Mouse (Mus musculus) forebrain, embryonic 11.5 days (tissue): Measurements from ENCODE around the gene Adad2. TPM values are rescaled to one million over a fixed set of nuclear protein-coding genes. Genes with fewer than 3 reads are reported as not detected.

ENCODE experiments used
- ATAC-seq: fragments of 200-750 bp; cut with Nextera tagmentation; replicated peaks from 2 replicates; pipeline ENCODE4 v1.8.0; 2017; ENCODE audit warnings: moderate TSS enrichment; ENCODE audit not compliant: low FRiP score
- DNase-seq: peaks from one replicate; pipeline ENCODE4 v3.0.0-alpha.2; 2017; ENCODE audit warnings: low spot score
- H3K27ac ChIP-seq: fragments of 300-500 bp; sonication (generic); 2 replicates; pipeline ENCODE4 v1.5.1; 2014; ENCODE audit warnings: low read depth, low read length
- H3K27me3 ChIP-seq: fragments of 300-500 bp; sonication (generic); 2 replicates; pipeline ENCODE4 v1.6.1; 2014; ENCODE audit warnings: mild to moderate bottlenecking, low read length, mixed read lengths; ENCODE audit not compliant: control insufficient read depth, insufficient read depth
- H3K36me3 ChIP-seq: fragments of 300-500 bp; sonication (generic); 2 replicates; pipeline ENCODE4 v1.6.1; 2014; ENCODE audit warnings: mild to moderate bottlenecking, low read length, moderate library complexity, mixed read lengths; ENCODE audit not compliant: control insufficient read depth, insufficient read depth
- H3K4me1 ChIP-seq: fragments of 300-500 bp; sonication (generic); replicated peaks from 2 replicates; pipeline ENCODE4 v1.6.1; 2014; ENCODE audit warnings: low read length, mixed read lengths; ENCODE audit not compliant: control insufficient read depth, insufficient read depth
- H3K4me2 ChIP-seq: fragments of 300-500 bp; sonication (generic); 2 replicates; pipeline ENCODE4 v1.6.1; 2014; ENCODE audit warnings: low read depth, mild to moderate bottlenecking, low read length, moderate library complexity, mixed read lengths; ENCODE audit not compliant: severe bottlenecking
- H3K4me3 ChIP-seq: fragments of 300-500 bp; sonication (generic); 2 replicates; pipeline ENCODE4 v1.5.1; 2014; ENCODE audit warnings: low read depth, low read length
- H3K9ac ChIP-seq: fragments of 300-500 bp; sonication (generic); 2 replicates; pipeline ENCODE4 v1.6.1; 2014; ENCODE audit warnings: low read length
- H3K9me3 ChIP-seq: fragments of 300-500 bp; sonication (generic); 2 replicates; pipeline ENCODE4 v1.6.1; 2016; ENCODE audit warnings: low read length, mixed read lengths; ENCODE audit not compliant: control insufficient read depth
- WGBS: fragments of 180-500 bp; shearing (Covaris S2); extraction: QIAGEN DNeasy Blood & Tissue Kit; methylation state at CpG from one replicate; pipeline ENCODE4 v1.1.7; 2014; 5-methylcytosine and 5-hydroxymethylcytosine counted together
- polyA plus RNA-seq: library from polyadenylated mRNA; unstranded; fragments of >200 nt; fragmentation: Nextera tagmentation; extraction: Ambion mirVana; gene quantifications from 2 replicates; pipeline ENCODE4 v1.2.1, GENCODE M21; 2014

Adad2 gene
- not detected in 2 replicates for polyA plus RNA-seq

- 82% methylated on average over 26 of the region's 26 CpGs for WGBS
- Histone ChIP-seq H3K36me3 (no peaks in the 10 kb centered on the region), H3K27me3 (no peaks in the 10 kb centered on the region; the same call in 1 of the 2 replicates), H3K9me3 (no peaks in the 10 kb centered on the region; the same call in 1 of the 2 replicates), H3K9ac (no peak within 1 kb of the TSS), H3K4me1 (no peaks in the 10 kb centered on the region), H3K4me2 (no peak within 1 kb of the TSS), H3K4me3 (no peak within 1 kb of the TSS), H3K27ac (no peak within 1 kb of the TSS)
- DNase-seq (no peak), ATAC-seq (no peak)
Observed at GRCm38 (mm10) chr8:119612471-119612870, at the start of gene Adad2. TSS of gene Adad2 (plus strand) at chr8:119612747.

GRCm38 (mm10) chr8:119563849-119564251 lies 48.7 kb upstream of the Adad2 start:
- H3K27me3 ChIP-seq, result no peaks in the 10 kb centered on the region
- H3K27ac ChIP-seq, result no peak overlapping the region
- DNase-seq (no peak), ATAC-seq (no peak)
- H3K4me1 ChIP-seq, result 0 out of 2 replicates have a peak, but pooled peaks cover 2% of the 10 kb centered on the region
- H3K9ac ChIP-seq, result no peak overlapping the region
- 95% methylated on average over 14 of the region's 14 CpGs for WGBS
- H3K36me3 ChIP-seq, result peaks cover 8% of the 10 kb centered on the region; the same call in 1 of the 2 replicates
- no peak overlapping the region for H3K4me3 ChIP-seq
- no peak overlapping the region for H3K4me2 ChIP-seq
- H3K9me3 ChIP-seq, result no peaks in the 10 kb centered on the region

GRCm38 (mm10) chr8:119566367-119566766 lies 46.2 kb upstream of the Adad2 start:
- no peaks in the 10 kb centered on the region for H3K27me3 ChIP-seq
- H3K27ac ChIP-seq, result no peak overlapping the region
- H3K36me3 ChIP-seq, result peaks cover 8% of the 10 kb centered on the region; the same call in 1 of the 2 replicates
- no peak overlapping the region for H3K4me2 ChIP-seq
- WGBS, result 82% methylated on average over 11 of the region's 11 CpGs
- ATAC-seq, result no peak
- no peak overlapping the region for H3K9ac ChIP-seq
- H3K4me3 ChIP-seq, result no peak overlapping the region
- H3K9me3 ChIP-seq, result no peaks in the 10 kb centered on the region
- H3K4me1 ChIP-seq, result no peaks in the 10 kb centered on the region
- DNase-seq, result no peak

GRCm38 (mm10) chr8:119568251-119568650 lies 44.3 kb upstream of the Adad2 start:
- ATAC-seq, result no peak
- WGBS, result 90% methylated on average over 9 of the region's 9 CpGs

GRCm38 (mm10) chr8:119568951-119569350 lies 43.6 kb upstream of the Adad2 start:
- no peak for ATAC-seq
- H3K36me3 ChIP-seq, result peaks cover 3% of the 10 kb centered on the region; the same call in 1 of the 2 replicates
- H3K4me3 ChIP-seq, result no peak overlapping the region
- H3K4me1 ChIP-seq, result peaks cover 3% of the 10 kb centered on the region; the same call in 1 of the 2 replicates
- 70% methylated on average over 7 of the region's 7 CpGs for WGBS
- no peaks in the 10 kb centered on the region for H3K27me3 ChIP-seq
- DNase-seq, result no peak
- H3K9me3 ChIP-seq, result no peaks in the 10 kb centered on the region
- H3K4me2 ChIP-seq, result no peak overlapping the region
- no peak overlapping the region for H3K27ac ChIP-seq
- no peak overlapping the region for H3K9ac ChIP-seq

More at GRCm38 (mm10) chr8:119568251-119568650, 44.3 kb upstream of the Adad2 start:
- Histone ChIP-seq H3K9me3 (no peaks in the 10 kb centered on the region), H3K9ac (no peak overlapping the region), H3K36me3 (peaks cover 8% of the 10 kb centered on the region; the same call in 1 of the 2 replicates), H3K27me3 (no peaks in the 10 kb centered on the region), H3K27ac (no peak overlapping the region), H3K4me3 (no peak overlapping the region), H3K4me1 (no peaks in the 10 kb centered on the region), H3K4me2 (no peak overlapping the region)
- no peak for DNase-seq

- Histone ChIP-seq H3K27me3 (no peaks in the 10 kb centered on the region), H3K9me3 (no peaks in the 10 kb centered on the region), H3K27ac (no peak overlapping the region), H3K4me1 (peaks cover 3% of the 10 kb centered on the region; the same call in 1 of the 2 replicates), H3K4me3 (no peak overlapping the region), H3K9ac (no peak overlapping the region), H3K36me3 (peaks cover 3% of the 10 kb centered on the region; the same call in 1 of the 2 replicates), H3K4me2 (no peak overlapping the region)
- ATAC-seq, result no peak
- no peak for DNase-seq
- 38% methylated on average over 4 of the region's 4 CpGs for WGBS
Observed at GRCm38 (mm10) chr8:119569881-119570280, 42.7 kb upstream of the Adad2 start.

GRCm38 (mm10) chr8:119571135-119571534 lies 41.4 kb upstream of the Adad2 start:
- 89% methylated on average over 6 of the region's 6 CpGs for WGBS
- ATAC-seq (no peak), DNase-seq (no peak)
- Histone ChIP-seq H3K36me3 (no peaks in the 10 kb centered on the region), H3K4me1 (peaks cover 3% of the 10 kb centered on the region; the same call in 1 of the 2 replicates), H3K9me3 (no peaks in the 10 kb centered on the region), H3K4me2 (no peak overlapping the region), H3K27me3 (no peaks in the 10 kb centered on the region; the same call in 1 of the 2 replicates), H3K27ac (no peak overlapping the region), H3K4me3 (no peak overlapping the region), H3K9ac (no peak overlapping the region)

GRCm38 (mm10) chr8:119572411-119572810 lies 40.1 kb upstream of the Adad2 start:
- Histone ChIP-seq H3K4me3 (no peak overlapping the region), H3K4me2 (no peak overlapping the region)
- WGBS, result 88% methylated on average over 4 of the region's 4 CpGs

More at GRCm38 (mm10) chr8:119572411-119572810, 40.1 kb upstream of the Adad2 start:
- H3K4me1 ChIP-seq, result peaks cover 3% of the 10 kb centered on the region; the same call in 1 of the 2 replicates
- H3K9me3 ChIP-seq, result no peaks in the 10 kb centered on the region
- ATAC-seq (no peak), DNase-seq (no peak)
- H3K36me3 ChIP-seq, result no peaks in the 10 kb centered on the region
- no peak overlapping the region for H3K27ac ChIP-seq
- H3K9ac ChIP-seq, result no peak overlapping the region
- no peaks in the 10 kb centered on the region; the same call in 1 of the 2 replicates for H3K27me3 ChIP-seq
